Mouse (Mus musculus) CH12.LX (cell line): ENCODE results near the gene Olfr965.

Source experiments
- CTCF ChIP-seq, 2 experiments: IDR thresholded peaks in 1 of 2; conservative IDR thresholded peaks in 1 of 2; 2 replicates each; pipeline ENCODE4 v1.5.1; 2011 to 2012; ENCODE audit warnings: low read depth in 2 of 2, low read length in 2 of 2, improper control_type of control experiment in 1 of 2, inconsistent platforms in 1 of 2, mild to moderate bottlenecking in 1 of 2, moderate library complexity in 1 of 2
- POLR2A ChIP-seq: IDR thresholded peaks from 2 replicates; pipeline ENCODE4 v1.6.1; 2011; ENCODE audit warnings: low read depth, mild to moderate bottlenecking, improper control_type of control experiment, low read length

GRCm38 (mm10) chr9:39740741-39741140, 29.6 kb downstream of the Olfr965 start:
- TF ChIP-seq CTCF (conservative IDR thresholded peaks at IDR 0.05 in 1 of 2, IDR thresholded peaks at IDR 0.05 in 1 of 2; ENCODE audit: low read depth in 2 of 2, low read length in 2 of 2): no peak
- TF ChIP-seq POLR2A: no peak
